In genomic region chr19:24017892-24018291, GRCm38 (mm10) we compare ENCODE assay signal across 13 mouse cellular contexts. TPM values are rescaled to one million over a fixed set of nuclear protein-coding genes. Genes with fewer than 3 reads are reported as not detected.
A peak's percentile ranks its signal among the peaks of the same experiment; 100 is the strongest.
DNase-seq lines count a peak whose midpoint lies in the region; ATAC-seq and TF ChIP-seq lines count a peak whose summit lies in the region.
"Had no signal": no experiment of that assay in that cellular context is flagged by ENCODE, and none has a peak within 500 bp of the region (broad histone marks: within the 10 kb centered on the region; RNA-seq: fewer than 3 reads in every experiment).

No protein-coding gene starts in this region.

- TF ChIP-seq CTCF in brain, embryonic 14.5 days (IDR thresholded peaks at IDR 0.05; ENCODE audit: borderline replicate concordance, extremely low read depth, insufficient read depth, insufficient read length): no peak

- H3K4me3 ChIP-seq in hindbrain, embryonic 14.5 days (replicated peaks; ENCODE audit: low read length): no peak overlapping the region
- no peak overlapping the region for H3K4me3 ChIP-seq in hindbrain, embryonic 13.5 days
- no peak overlapping the region for H3K4me3 ChIP-seq in heart, embryonic 16.5 days (ENCODE audit: low read length)
- H3K4me3 ChIP-seq: embryonic facial prominence, embryonic 15.5 days; neural tube, embryonic 12.5 days had no signal

- H3K9ac ChIP-seq in hindbrain, embryonic 14.5 days: no peak overlapping the region
- H3K9ac ChIP-seq in hindbrain, embryonic 13.5 days: no peak overlapping the region
- no peak overlapping the region for H3K9ac ChIP-seq in heart, embryonic 16.5 days (ENCODE audit: low read length)
- H3K9ac ChIP-seq: embryonic facial prominence, embryonic 15.5 days; neural tube, embryonic 12.5 days had no signal

- H3K27me3 ChIP-seq in hindbrain, embryonic 14.5 days (ENCODE audit: control insufficient read depth, insufficient read depth, low read length): no peaks in the 10 kb centered on the region
- no peaks in the 10 kb centered on the region for H3K27me3 ChIP-seq in hindbrain, embryonic 13.5 days
- H3K27me3 ChIP-seq in heart, embryonic 16.5 days (ENCODE audit: control insufficient read depth, insufficient read depth, low read length): no peaks in the 10 kb centered on the region
- H3K27me3 ChIP-seq: embryonic facial prominence, embryonic 15.5 days; neural tube, embryonic 12.5 days had no signal

- H3K4me2 ChIP-seq in hindbrain, embryonic 14.5 days (replicated peaks): no peak overlapping the region
- H3K4me2 ChIP-seq in hindbrain, embryonic 13.5 days: no peak overlapping the region
- no peak overlapping the region; the same call in 1 of the 2 replicates for H3K4me2 ChIP-seq in heart, embryonic 16.5 days (ENCODE audit: low read depth, low read length)
- H3K4me2 ChIP-seq: embryonic facial prominence, embryonic 15.5 days; neural tube, embryonic 12.5 days had no signal

- no peaks in the 10 kb centered on the region for H3K36me3 ChIP-seq in hindbrain, embryonic 14.5 days (replicated peaks; ENCODE audit: control insufficient read depth, insufficient read depth)
- no peaks in the 10 kb centered on the region for H3K36me3 ChIP-seq in hindbrain, embryonic 13.5 days
- H3K36me3 ChIP-seq in heart, embryonic 16.5 days (ENCODE audit: control insufficient read depth, insufficient read depth): 0 out of 2 replicates have a peak, but pooled peaks cover 4% of the 10 kb centered on the region
- H3K36me3 ChIP-seq: embryonic facial prominence, embryonic 15.5 days; neural tube, embryonic 12.5 days had no signal

- peak overlapping the region; percentile 5; the same call in 1 of the 2 replicates for H3K27ac ChIP-seq in hindbrain, embryonic 14.5 days
- no peak overlapping the region for H3K27ac ChIP-seq in hindbrain, embryonic 13.5 days
- H3K27ac ChIP-seq in heart, embryonic 16.5 days (ENCODE audit: low read length): peak overlapping the region; percentile 87
- H3K27ac ChIP-seq: embryonic facial prominence, embryonic 15.5 days; kidney, postnatal 0 days; neural tube, embryonic 12.5 days had no signal

- H3K9me3 ChIP-seq in hindbrain, embryonic 14.5 days (ENCODE audit: control insufficient read depth, low read length): peaks cover 4% of the 10 kb centered on the region; the same call in 1 of the 2 replicates
- no peaks in the 10 kb centered on the region for H3K9me3 ChIP-seq in hindbrain, embryonic 13.5 days
- no peaks in the 10 kb centered on the region for H3K9me3 ChIP-seq in heart, embryonic 16.5 days (replicated peaks; ENCODE audit: control insufficient read depth, low read length)
- H3K9me3 ChIP-seq: embryonic facial prominence, embryonic 15.5 days; neural tube, embryonic 12.5 days had no signal

- ATAC-seq in hindbrain, embryonic 14.5 days (ENCODE audit: low FRiP score): no peak
- ATAC-seq in hindbrain, embryonic 13.5 days (ENCODE audit: low FRiP score): no peak
- no peak for ATAC-seq in heart, embryonic 16.5 days (replicated peaks; ENCODE audit: extremely low read depth, insufficient read depth, low FRiP score)

- DNase-seq in hindbrain, embryonic 14.5 days (ENCODE audit: low spot score): no peak
- DNase-seq in 3134 (ENCODE audit: extremely low read depth, insufficient read length, low spot score): peak; percentile 9
- peak; percentile 25 for DNase-seq in brain, embryonic 14.5 days (ENCODE audit: low read depth)
- DNase-seq in thymus, postnatal 0 days (ENCODE audit: low spot score): no peak
- DNase-seq in adrenal gland, postnatal 25 days: no peak
- no peak for DNase-seq in thymus, postnatal 10 days (ENCODE audit: low spot score in 2 of 2)
- DNase-seq: cerebellum, adult 18-20 months; thymus, adult 2 months had no signal

- H3K4me1 ChIP-seq in hindbrain, embryonic 14.5 days (replicated peaks; ENCODE audit: control insufficient read depth, insufficient read depth, low read length): peaks cover 16% of the 10 kb centered on the region; the same call in 1 of the 2 replicates
- H3K4me1 ChIP-seq in hindbrain, embryonic 13.5 days (replicated peaks): peaks cover 15% of the 10 kb centered on the region
- H3K4me1 ChIP-seq in heart, embryonic 16.5 days (ENCODE audit: control insufficient read depth, insufficient read depth, low read length): peaks cover 31% of the 10 kb centered on the region

- TF ChIP-seq POLR2A in brain, embryonic 14.5 days (IDR thresholded peaks at IDR 0.05; ENCODE audit: borderline replicate concordance, extremely low read depth, insufficient read depth, insufficient read length, poor library complexity, severe bottlenecking): no peak

- WGBS in hindbrain, embryonic 14.5 days: 72% methylated on average over 3 of the region's 3 CpGs
- WGBS in hindbrain, embryonic 13.5 days: 60% methylated on average over 3 of the region's 3 CpGs
- WGBS in heart, embryonic 16.5 days: 37% methylated on average over 3 of the region's 3 CpGs

RNA-seq across cellular contexts. Expression of gene Fam189a2, which starts 12.9 kb away (rescaled TPM):
- polyA plus RNA-seq in hindbrain, embryonic 14.5 days (2014; fragmentation: Nextera tagmentation; extraction: Ambion mirVana): 2.7 and 2.8 TPM in 2 replicates
- polyA plus RNA-seq in hindbrain, embryonic 13.5 days (2015; fragmentation: Nextera tagmentation; extraction: Ambion mirVana): 1.5 and 1.6 TPM in 2 replicates
- 10.7 and 15.8 TPM in 2 replicates for polyA plus RNA-seq in brain, embryonic 14.5 days (2012; rRNA removed)
- 5.6 and 6.0 TPM in 2 replicates for polyA plus RNA-seq in heart, embryonic 16.5 days (2015; fragmentation: Nextera tagmentation; extraction: Ambion mirVana)
- 0.35 and 0.44 TPM in 2 replicates for polyA plus RNA-seq in thymus, postnatal 0 days (2015; fragmentation: Nextera tagmentation; extraction: Ambion mirVana)
- total RNA-seq in adrenal gland, postnatal 25 days (2021): 6.2 and 7.3 TPM in 2 replicates

Comparison
In these comparisons a context has a peak if more than half of its experiments do, and no peak if none do; other contexts are left out.
1. DNase-seq: peak in 3134 (single experiment) and brain, embryonic 14.5 days (single experiment); none in hindbrain, embryonic 14.5 days (single experiment), thymus, postnatal 0 days (single experiment), adrenal gland, postnatal 25 days (single experiment) and thymus, postnatal 10 days (0 of 2).